Mouse (Mus musculus): ENCODE measurements around the gene Kpna3. TPM values are rescaled to one million over a fixed set of nuclear protein-coding genes. Genes with fewer than 3 reads are reported as not detected.

The Kpna3 gene
- polyA plus RNA-seq, 1 experiment from 2014 or later, result 41.1 TPM

Other genes starting within 250 kb of the Kpna3 start
- 1.6 and 3.7 TPM in 2 replicates for gene Sgcg, start 181.4 kb downstream of the Kpna3 start, polyA plus RNA-seq (2015; fragmentation: Nextera tagmentation; extraction: Ambion mirVana)
- 1.2 and 2.0 TPM in 2 replicates for gene Arl11, start 130.1 kb downstream of the Kpna3 start, polyA plus RNA-seq (2015; fragmentation: Nextera tagmentation; extraction: Ambion mirVana)
- 7.3 TPM in 2 replicates for gene Ebpl, start 79.4 kb downstream of the Kpna3 start, polyA plus RNA-seq (2015; fragmentation: Nextera tagmentation; extraction: Ambion mirVana)
- 17.9 and 18.9 TPM in 2 replicates for gene Spryd7, start 117.0 kb upstream of the Kpna3 start, polyA plus RNA-seq (2015; fragmentation: Nextera tagmentation; extraction: Ambion mirVana)
- 16.8 TPM in 2 replicates for gene Trim13, start 158.4 kb upstream of the Kpna3 start, polyA plus RNA-seq (2015; fragmentation: Nextera tagmentation; extraction: Ambion mirVana)
- gene Kcnrg, start 167.6 kb upstream of the Kpna3 start, polyA plus RNA-seq (2015; fragmentation: Nextera tagmentation; extraction: Ambion mirVana), result 1.4 and 2.6 TPM in 2 replicates